Mouse (Mus musculus): ENCODE results near the gene Gpr156.

- TF ChIP-seq ZNF384 (IDR thresholded peaks at IDR 0.05; ENCODE audit: low read depth, low read length), result no peak
- no peak for TF ChIP-seq HCFC1 (IDR thresholded peaks at IDR 0.05; ENCODE audit: borderline replicate concordance, insufficient read depth, low read length)
- TF ChIP-seq MAFK (IDR thresholded peaks at IDR 0.05; ENCODE audit: insufficient read depth, low read depth, low read length), result no peak
- TF ChIP-seq ZC3H11A (IDR thresholded peaks at IDR 0.05; ENCODE audit: borderline replicate concordance, low read depth, low read length), result no peak
- TF ChIP-seq CHD2 (IDR thresholded peaks at IDR 0.05; ENCODE audit: low read depth, low read length), result no peak
Measured at GRCm38 (mm10) chr16:37916138-37916817, at the start of gene Gpr156.

All from ES-E14 (cell line).